In genomic region chr13:55511492-55511861, GRCm38 (mm10) we compare ENCODE assay signal across 8 mouse cellular contexts. TPM values are rescaled to one million over a fixed set of nuclear protein-coding genes. Genes with fewer than 3 reads are reported as not detected.
DNase-seq lines count a peak whose midpoint lies in the region; ATAC-seq and TF ChIP-seq lines count a peak whose summit lies in the region.

No protein-coding gene starts in this region.

- no peak for DNase-seq in lung, postnatal 4 days
- no peak for DNase-seq in forebrain, embryonic 11.5 days (ENCODE audit: low spot score)
- DNase-seq in cerebellum, adult 2 months = no peak
- no peak for DNase-seq in adrenal gland, postnatal 36 days
- DNase-seq in right cerebral cortex, adult 18-20 months = no peak

- TF ChIP-seq CTCF in small intestine, adult 2 months (IDR thresholded peaks at IDR 0.05; ENCODE audit: extremely low read depth, insufficient read length, insufficient replicate concordance, low read depth, low read length) = no peak
- TF ChIP-seq CTCF in cerebellum, adult 2 months (IDR thresholded peaks at IDR 0.05; ENCODE audit: borderline replicate concordance, insufficient read depth, low read depth, low read length) = no peak

- H3K4me1 ChIP-seq in lung, embryonic 15.5 days = peaks cover 30% of the 10 kb centered on the region
- peaks cover 25% of the 10 kb centered on the region for H3K4me1 ChIP-seq in forebrain, embryonic 11.5 days (replicated peaks; ENCODE audit: control insufficient read depth, insufficient read depth, low read length)
- peaks cover 33% of the 10 kb centered on the region for H3K4me1 ChIP-seq in limb, embryonic 12.5 days (replicated peaks)
- H3K4me1 ChIP-seq in small intestine, adult 2 months (ENCODE audit: control insufficient read depth, insufficient read depth, insufficient read length, low read length) = peaks cover 17% of the 10 kb centered on the region
- peaks cover 9% of the 10 kb centered on the region for H3K4me1 ChIP-seq in cerebellum, adult 2 months (ENCODE audit: control insufficient read depth, insufficient read depth, low read length)

- WGBS in lung, embryonic 15.5 days = 22% methylated on average over 5 of the region's 5 CpGs
- WGBS in forebrain, embryonic 11.5 days = 28% methylated on average over 5 of the region's 5 CpGs
- 17% methylated on average over 5 of the region's 5 CpGs for WGBS in limb, embryonic 12.5 days
- WGBS in small intestine, adult 2 months = 44% methylated on average over 5 of the region's 5 CpGs
- 92% methylated on average over 5 of the region's 5 CpGs for WGBS in cerebellum, adult 2 months

- peaks cover 34% of the 10 kb centered on the region for H3K36me3 ChIP-seq in lung, embryonic 15.5 days
- H3K36me3 ChIP-seq in forebrain, embryonic 11.5 days (ENCODE audit: control insufficient read depth, insufficient read depth, low read length) = peaks cover 3% of the 10 kb centered on the region; the same call in 1 of the 2 replicates
- H3K36me3 ChIP-seq in limb, embryonic 12.5 days = peaks cover 44% of the 10 kb centered on the region
- H3K36me3 ChIP-seq in small intestine, adult 2 months (ENCODE audit: control insufficient read depth, insufficient read depth, low read length) = peaks cover 9% of the 10 kb centered on the region

- ATAC-seq in lung, embryonic 15.5 days (ENCODE audit: borderline replicate concordance, extremely low read depth, low FRiP score, low TSS enrichment) = peak; percentile 4; the same call in 1 of the 2 replicates
- no peak for ATAC-seq in forebrain, embryonic 11.5 days (replicated peaks; ENCODE audit: low FRiP score)
- ATAC-seq in limb, embryonic 12.5 days (ENCODE audit: insufficient number of reproducible peaks, insufficient read depth, low FRiP score, low TSS enrichment, low read depth) = no peak; the same call in 1 of the 2 replicates

- H3K9me3 ChIP-seq in lung, embryonic 15.5 days = no peaks in the 10 kb centered on the region
- H3K9me3 ChIP-seq in forebrain, embryonic 11.5 days (ENCODE audit: control insufficient read depth, low read length) = no peaks in the 10 kb centered on the region
- H3K9me3 ChIP-seq in limb, embryonic 12.5 days = no peaks in the 10 kb centered on the region

- H3K4me2 ChIP-seq in lung, embryonic 15.5 days = peak overlapping the region; percentile 71
- peak overlapping the region; percentile 98 for H3K4me2 ChIP-seq in forebrain, embryonic 11.5 days (ENCODE audit: low read depth, low read length, severe bottlenecking)
- H3K4me2 ChIP-seq in limb, embryonic 12.5 days = peak overlapping the region; percentile 93

- peak overlapping the region; percentile 73 for H3K4me3 ChIP-seq in lung, embryonic 15.5 days
- H3K4me3 ChIP-seq in forebrain, embryonic 11.5 days (ENCODE audit: low read depth, low read length) = peak overlapping the region; percentile 2; the same call in 1 of the 2 replicates
- peak overlapping the region; percentile 93 for H3K4me3 ChIP-seq in limb, embryonic 12.5 days (replicated peaks)
- 0 out of 2 replicates have a peak overlapping the region, but pooled peaks have one; percentile 1 for H3K4me3 ChIP-seq in small intestine, adult 2 months (ENCODE audit: low read depth, low read length)
- no peak overlapping the region for H3K4me3 ChIP-seq in cerebellum, adult 2 months (replicated peaks; ENCODE audit: insufficient read depth, low read depth, low read length)

- peaks cover 13% of the 10 kb centered on the region; the same call in 1 of the 2 replicates for H3K27me3 ChIP-seq in lung, embryonic 15.5 days
- no peaks in the 10 kb centered on the region for H3K27me3 ChIP-seq in forebrain, embryonic 11.5 days (ENCODE audit: control insufficient read depth, insufficient read depth, low read length)
- peaks cover 7% of the 10 kb centered on the region; the same call in 1 of the 2 replicates for H3K27me3 ChIP-seq in limb, embryonic 12.5 days
- no peaks in the 10 kb centered on the region for H3K27me3 ChIP-seq in small intestine, adult 2 months (ENCODE audit: control insufficient read depth, insufficient read depth, low read length)
- H3K27me3 ChIP-seq in cerebellum, adult 2 months (ENCODE audit: control insufficient read depth, insufficient read depth, low read length) = no peaks in the 10 kb centered on the region

- peak overlapping the region; percentile 18; the same call in 1 of the 2 replicates for H3K9ac ChIP-seq in lung, embryonic 15.5 days
- peak overlapping the region; percentile 33; the same call in 1 of the 2 replicates for H3K9ac ChIP-seq in forebrain, embryonic 11.5 days (ENCODE audit: low read length)
- peak overlapping the region; percentile 47; the same call in 1 of the 2 replicates for H3K9ac ChIP-seq in limb, embryonic 12.5 days (replicated peaks)

- H3K27ac ChIP-seq in lung, embryonic 15.5 days = peak overlapping the region; percentile 94
- H3K27ac ChIP-seq in forebrain, embryonic 11.5 days (ENCODE audit: low read depth, low read length) = peak overlapping the region; percentile 72; the same call in 1 of the 2 replicates
- H3K27ac ChIP-seq in limb, embryonic 12.5 days = peak overlapping the region; percentile 94
- H3K27ac ChIP-seq in small intestine, adult 2 months (ENCODE audit: insufficient read depth, low read depth, low read length) = peak overlapping the region; percentile 63
- no peak overlapping the region for H3K27ac ChIP-seq in cerebellum, adult 2 months (ENCODE audit: insufficient read depth, low read length)

- TF ChIP-seq POLR2A in small intestine, adult 2 months (IDR thresholded peaks at IDR 0.05; ENCODE audit: low read depth, low read length) = no peak
- TF ChIP-seq POLR2A in cerebellum, adult 2 months (IDR thresholded peaks at IDR 0.05; ENCODE audit: borderline replicate concordance, insufficient read depth, low read length) = no peak

RNA-seq across cellular contexts. Expression of gene Pdlim7, which starts 2.0 kb away (rescaled TPM):
- polyA plus RNA-seq in lung, embryonic 15.5 days (2015; fragmentation: Nextera tagmentation; extraction: Ambion mirVana) = 169 and 176 TPM in 2 replicates
- 165 and 185 TPM in 2 replicates for polyA plus RNA-seq in forebrain, embryonic 11.5 days (2014; fragmentation: Nextera tagmentation; extraction: Ambion mirVana)
- 154 and 158 TPM in 2 replicates for polyA plus RNA-seq in limb, embryonic 12.5 days (2016; fragmentation: Nextera tagmentation; extraction: Ambion mirVana)
- 57.1 and 60.2 TPM in 2 replicates for polyA plus RNA-seq in small intestine, adult 2 months (2012; rRNA removed)
- 66.8 and 67.2 TPM in 2 replicates for polyA plus RNA-seq in cerebellum, adult 2 months (2012; rRNA removed)
- total RNA-seq in adrenal gland, postnatal 36 days (2021) = 10 to 100 TPM; 15.2 to 23.9 TPM

RNA-seq across cellular contexts. Expression of gene Dok3, which starts 17.6 kb away (rescaled TPM):
- polyA plus RNA-seq in lung, embryonic 15.5 days (2015; fragmentation: Nextera tagmentation; extraction: Ambion mirVana) = 2.7 and 3.1 TPM in 2 replicates
- 3.3 and 3.9 TPM in 2 replicates for polyA plus RNA-seq in forebrain, embryonic 11.5 days (2014; fragmentation: Nextera tagmentation; extraction: Ambion mirVana)
- polyA plus RNA-seq in limb, embryonic 12.5 days (2016; fragmentation: Nextera tagmentation; extraction: Ambion mirVana) = 2.4 and 2.7 TPM in 2 replicates
- polyA plus RNA-seq in small intestine, adult 2 months (2012; rRNA removed) = 14.1 and 25.7 TPM in 2 replicates
- 9.3 and 9.8 TPM in 2 replicates for polyA plus RNA-seq in cerebellum, adult 2 months (2012; rRNA removed)
- total RNA-seq in adrenal gland, postnatal 36 days (2021) = 1 to 10 TPM; 2.3 to 4.6 TPM

RNA-seq across cellular contexts. Expression of gene Dbn1, which starts 23.6 kb away (rescaled TPM):
- polyA plus RNA-seq in lung, embryonic 15.5 days (2015; fragmentation: Nextera tagmentation; extraction: Ambion mirVana) = 124 and 132 TPM in 2 replicates
- 411 and 418 TPM in 2 replicates for polyA plus RNA-seq in forebrain, embryonic 11.5 days (2014; fragmentation: Nextera tagmentation; extraction: Ambion mirVana)
- polyA plus RNA-seq in limb, embryonic 12.5 days (2016; fragmentation: Nextera tagmentation; extraction: Ambion mirVana) = 361 and 375 TPM in 2 replicates
- polyA plus RNA-seq in small intestine, adult 2 months (2012; rRNA removed) = 8.9 and 9.8 TPM in 2 replicates
- polyA plus RNA-seq in cerebellum, adult 2 months (2012; rRNA removed) = 97.4 and 108 TPM in 2 replicates
- total RNA-seq in adrenal gland, postnatal 36 days (2021) = 10 to 100 TPM; 16.0 to 18.0 TPM

RNA-seq across cellular contexts. Expression of gene Ddx41, which starts 25.0 kb away (rescaled TPM):
- polyA plus RNA-seq in lung, embryonic 15.5 days (2015; fragmentation: Nextera tagmentation; extraction: Ambion mirVana) = 65.7 and 67.2 TPM in 2 replicates
- polyA plus RNA-seq in forebrain, embryonic 11.5 days (2014; fragmentation: Nextera tagmentation; extraction: Ambion mirVana) = 79.3 and 79.5 TPM in 2 replicates
- polyA plus RNA-seq in limb, embryonic 12.5 days (2016; fragmentation: Nextera tagmentation; extraction: Ambion mirVana) = 77.3 and 80.1 TPM in 2 replicates
- polyA plus RNA-seq in small intestine, adult 2 months (2012; rRNA removed) = 27.3 and 53.6 TPM in 2 replicates
- 66.3 and 70.3 TPM in 2 replicates for polyA plus RNA-seq in cerebellum, adult 2 months (2012; rRNA removed)
- total RNA-seq in adrenal gland, postnatal 36 days (2021) = 10 to 100 TPM; 47.3 to 51.7 TPM

RNA-seq across cellular contexts. Expression of gene Prr7, which starts 47.4 kb away (rescaled TPM):
- 0.29 and 0.39 TPM in 2 replicates for polyA plus RNA-seq in lung, embryonic 15.5 days (2015; fragmentation: Nextera tagmentation; extraction: Ambion mirVana)
- polyA plus RNA-seq in forebrain, embryonic 11.5 days (2014; fragmentation: Nextera tagmentation; extraction: Ambion mirVana) = 2.3 and 3.9 TPM in 2 replicates
- polyA plus RNA-seq in limb, embryonic 12.5 days (2016; fragmentation: Nextera tagmentation; extraction: Ambion mirVana) = 0.67 and 1.1 TPM in 2 replicates
- 5.9 and 8.2 TPM in 2 replicates for polyA plus RNA-seq in small intestine, adult 2 months (2012; rRNA removed)
- 10.7 and 13.0 TPM in 2 replicates for polyA plus RNA-seq in cerebellum, adult 2 months (2012; rRNA removed)
- total RNA-seq in adrenal gland, postnatal 36 days (2021) = 1 to 10 TPM; 1.9 to 3.3 TPM
